Mouse (Mus musculus) T-helper 2 cell (primary cell): Measurements from ENCODE around the gene 4930523C07Rik.

Experiments
- in situ Hi-C: fragments of 300-600 bp; cut with MboI, MseI; formaldehyde crosslinking; loops from one replicate; pipeline ENCODE4 v1.15.1; 2025; ENCODE audit warnings: high pct_unique_total_duplicates

Gene 4930523C07Rik

DNA sequence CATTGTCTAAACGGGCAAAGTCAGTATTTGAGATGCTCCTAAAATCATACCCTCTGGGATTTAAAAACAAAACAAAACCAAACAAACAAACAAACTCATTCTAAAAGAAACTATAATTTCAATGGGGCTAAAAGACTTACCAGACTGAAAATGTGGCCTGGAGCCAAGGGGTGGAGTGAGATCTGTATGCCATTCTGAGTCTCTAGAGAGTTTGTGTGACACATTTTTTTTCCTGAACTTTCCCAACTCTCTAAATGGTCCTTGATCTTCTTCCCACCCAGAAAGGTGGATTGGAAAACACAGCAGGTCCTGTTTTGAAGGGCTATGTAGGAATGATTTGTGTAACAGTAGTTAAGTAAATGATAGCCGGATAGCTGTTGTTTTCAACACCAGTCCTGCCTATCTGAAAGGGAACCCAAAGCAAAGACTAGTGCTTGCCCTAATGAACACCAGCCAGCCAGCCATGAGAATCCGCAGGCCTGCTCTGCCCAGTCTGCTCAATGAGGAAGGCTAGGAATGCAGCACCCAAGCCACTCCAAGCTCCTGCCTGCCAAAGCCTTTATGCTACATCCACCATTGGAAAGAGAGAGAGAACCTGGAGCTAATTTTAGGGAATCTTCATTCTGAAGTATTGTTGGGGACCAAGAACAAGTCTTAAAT lies 1.0 kb downstream of the 4930523C07Rik start:
- in situ Hi-C loops = no loop called here

GRCm38 (mm10) chr1:160045971-160046370 lies 1.8 kb downstream of the 4930523C07Rik start:
- in situ Hi-C loops = no loop called here

GRCm38 (mm10) chr1:160046786-160047185 lies 2.6 kb downstream of the 4930523C07Rik start:
- in situ Hi-C loops = no loop called here

DNA sequence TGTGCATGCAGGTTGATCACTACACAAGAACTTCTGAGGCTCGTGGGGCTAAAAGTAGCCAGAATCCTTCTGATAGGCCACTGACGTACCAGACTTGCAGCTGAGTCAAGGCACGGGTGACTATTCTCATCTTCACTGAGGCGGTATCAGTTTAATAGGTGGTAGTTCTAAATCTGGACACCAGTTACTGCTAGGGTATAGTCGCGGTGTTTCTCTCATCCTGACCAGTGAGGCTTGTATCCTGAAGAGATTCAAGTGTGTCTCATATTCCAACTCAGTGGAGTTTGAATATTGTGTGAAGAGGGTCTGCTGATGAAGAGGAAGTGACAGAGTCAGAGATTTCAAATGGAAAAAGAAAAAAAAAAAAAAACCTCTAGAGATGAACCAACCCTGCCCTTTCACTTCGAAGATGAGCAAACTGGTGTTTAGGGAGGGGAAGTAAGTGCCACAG lies 3.3 kb downstream of the 4930523C07Rik start:
- in situ Hi-C loops = no loop called here

GRCm38 (mm10) chr1:160049131-160049880 lies 5.1 kb downstream of the 4930523C07Rik start:
- in situ Hi-C loops = no loop called here

DNA sequence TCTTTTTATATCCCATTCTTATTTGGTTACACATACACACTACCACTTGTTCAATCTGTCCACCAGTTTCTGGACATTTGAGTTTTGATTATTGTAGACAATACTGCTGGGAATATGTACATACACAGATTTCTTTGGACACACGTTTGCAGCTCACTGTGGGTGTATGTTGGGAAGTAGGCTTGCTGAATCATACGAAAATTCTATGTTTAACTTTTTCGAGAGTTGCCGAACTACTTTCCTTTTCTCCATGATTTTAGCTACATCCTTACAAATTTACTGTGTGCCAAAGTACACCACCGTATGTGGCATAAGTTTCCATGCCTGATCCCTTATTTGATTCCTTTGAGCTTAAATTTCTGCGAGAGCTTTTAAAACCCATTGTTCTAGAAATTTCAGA lies 6.7 kb downstream of the 4930523C07Rik start:
- in situ Hi-C loops = no loop called here

- in situ Hi-C loops = no loop called here
Measured at GRCm38 (mm10) chr1:160052556-160053315, 8.6 kb downstream of the 4930523C07Rik start.

DNA sequence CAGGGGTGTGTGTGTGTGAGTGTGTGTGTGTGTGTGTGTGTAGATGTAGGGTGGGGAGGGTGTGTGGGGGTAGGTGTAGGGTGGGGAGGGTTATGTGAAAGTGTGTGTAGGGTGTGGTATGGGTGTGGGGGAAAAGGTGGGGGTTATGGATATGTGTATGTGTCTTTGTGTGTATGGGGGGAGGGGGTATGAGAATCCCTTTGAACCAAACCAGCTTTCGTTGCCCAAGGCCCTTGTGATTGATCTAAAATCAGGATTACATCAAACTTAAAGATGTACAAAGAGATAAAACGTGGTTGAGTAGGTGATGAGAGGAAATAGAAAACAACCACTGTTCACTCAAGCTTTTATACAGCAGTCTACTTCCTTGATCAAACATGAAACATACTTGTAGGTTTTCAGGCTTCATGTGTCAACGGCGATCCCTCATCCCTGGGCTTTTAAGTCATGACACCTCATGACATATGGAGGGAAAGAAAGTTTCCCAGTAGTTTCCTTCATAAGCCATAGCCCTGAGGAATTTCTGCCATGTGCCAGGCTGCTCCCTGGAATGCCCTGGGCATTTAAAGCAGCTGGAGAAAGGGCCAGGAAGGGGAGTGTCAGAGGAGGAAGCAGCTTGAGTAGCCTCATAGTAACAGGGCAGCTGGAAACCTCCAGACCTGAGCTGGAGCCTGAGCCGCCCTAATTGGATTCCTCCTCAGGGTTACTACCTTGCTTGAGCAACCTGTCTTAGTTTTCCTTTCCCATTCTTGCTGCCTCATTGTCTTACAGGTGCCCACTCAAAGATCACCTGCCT lies 9.5 kb downstream of the 4930523C07Rik start:
- in situ Hi-C loops = no loop called here

DNA sequence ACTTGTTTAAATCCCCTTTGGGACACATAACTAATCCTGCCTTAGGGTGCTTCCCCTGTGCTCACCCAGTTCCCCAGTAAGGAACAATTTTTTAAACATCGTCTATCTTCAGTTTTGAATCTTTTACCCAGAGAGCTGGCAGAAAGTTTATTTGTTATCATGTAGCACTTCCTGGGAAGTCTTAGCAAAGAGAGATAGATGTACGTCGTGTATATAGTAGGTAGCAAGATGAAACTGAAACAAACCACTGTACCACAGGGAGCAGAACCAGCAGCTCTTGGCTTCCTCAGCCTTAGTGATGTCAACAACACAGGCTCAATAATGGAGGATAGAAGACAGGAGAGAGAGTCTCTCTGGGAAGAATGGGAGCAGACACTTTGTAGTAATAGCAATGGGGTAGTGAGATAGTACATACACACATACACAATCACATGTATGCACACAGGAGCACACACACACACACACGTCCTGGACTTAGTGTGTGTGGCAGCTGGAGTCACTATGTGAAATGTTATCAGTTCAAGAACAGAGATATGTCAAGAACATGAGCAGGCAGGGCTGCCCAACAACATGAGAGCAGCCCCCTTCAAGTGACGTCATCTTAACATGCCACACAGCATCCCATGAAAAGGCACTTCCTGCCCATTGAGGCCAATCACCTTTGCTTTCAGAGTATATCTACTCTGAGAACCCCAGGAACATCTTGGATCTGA lies 10.3 kb downstream of the 4930523C07Rik start:
- in situ Hi-C loops = no loop called here

- in situ Hi-C loops = no loop called here
Measured at GRCm38 (mm10) chr1:160057657-160058056, 13.5 kb downstream of the 4930523C07Rik start.

DNA sequence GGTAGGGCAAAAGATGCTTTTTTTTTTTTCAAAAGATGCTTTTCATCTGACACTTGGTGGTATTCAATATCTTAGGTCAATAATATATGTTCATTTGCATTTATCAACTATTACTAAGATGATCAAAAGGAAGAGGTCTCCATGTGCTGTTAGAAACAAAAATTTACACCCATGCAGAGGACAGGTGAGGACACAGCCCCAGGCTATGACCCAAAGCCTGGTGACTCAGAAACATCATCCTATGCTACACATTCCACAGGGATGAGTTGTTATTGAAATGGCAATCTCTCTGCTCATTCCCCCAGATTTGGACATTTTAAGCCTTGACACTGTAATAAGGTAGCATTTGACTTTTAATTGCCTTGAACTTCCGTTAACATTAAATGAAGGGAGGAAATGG lies 15.7 kb downstream of the 4930523C07Rik start:
- in situ Hi-C loops = no loop called here

DNA sequence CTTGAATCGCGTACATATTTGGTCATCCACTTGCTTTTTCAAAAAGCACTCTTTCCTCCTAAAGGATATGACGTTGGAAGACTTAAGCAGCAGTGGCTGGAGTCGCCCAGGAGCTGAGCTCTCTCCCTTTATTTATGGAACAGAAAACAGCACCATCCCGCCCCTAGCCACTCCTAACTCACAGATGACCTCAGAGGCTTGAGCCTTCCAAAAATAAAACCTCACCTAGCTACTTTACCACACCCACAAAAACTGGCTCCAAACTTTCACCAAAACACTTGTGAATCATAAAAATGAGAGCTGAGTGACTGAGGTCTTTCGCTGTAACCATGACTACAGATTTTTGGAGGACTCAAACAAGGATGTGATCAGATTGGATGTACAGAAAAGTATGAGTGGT lies 16.4 kb downstream of the 4930523C07Rik start:
- in situ Hi-C loops = no loop called here

DNA sequence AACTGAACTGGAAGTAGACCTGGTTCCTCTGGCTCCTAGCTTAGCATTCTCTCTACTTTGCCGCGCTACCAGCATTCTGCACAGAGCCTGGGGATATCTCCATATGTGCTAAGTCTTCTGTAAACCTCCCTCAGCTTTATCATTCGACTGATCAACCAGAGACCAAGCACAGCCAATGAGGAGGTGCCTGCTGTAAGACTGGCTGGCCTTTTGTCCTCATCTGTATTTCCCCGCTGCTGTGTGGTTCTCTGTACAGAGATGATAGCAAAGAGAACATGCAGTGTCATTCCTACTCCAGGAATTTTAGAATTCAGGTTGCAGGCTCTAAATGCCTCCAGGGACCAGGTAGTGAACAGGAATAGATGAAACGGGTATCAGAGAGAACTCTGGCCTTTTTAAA lies 17.1 kb downstream of the 4930523C07Rik start:
- in situ Hi-C loops = no loop called here

DNA sequence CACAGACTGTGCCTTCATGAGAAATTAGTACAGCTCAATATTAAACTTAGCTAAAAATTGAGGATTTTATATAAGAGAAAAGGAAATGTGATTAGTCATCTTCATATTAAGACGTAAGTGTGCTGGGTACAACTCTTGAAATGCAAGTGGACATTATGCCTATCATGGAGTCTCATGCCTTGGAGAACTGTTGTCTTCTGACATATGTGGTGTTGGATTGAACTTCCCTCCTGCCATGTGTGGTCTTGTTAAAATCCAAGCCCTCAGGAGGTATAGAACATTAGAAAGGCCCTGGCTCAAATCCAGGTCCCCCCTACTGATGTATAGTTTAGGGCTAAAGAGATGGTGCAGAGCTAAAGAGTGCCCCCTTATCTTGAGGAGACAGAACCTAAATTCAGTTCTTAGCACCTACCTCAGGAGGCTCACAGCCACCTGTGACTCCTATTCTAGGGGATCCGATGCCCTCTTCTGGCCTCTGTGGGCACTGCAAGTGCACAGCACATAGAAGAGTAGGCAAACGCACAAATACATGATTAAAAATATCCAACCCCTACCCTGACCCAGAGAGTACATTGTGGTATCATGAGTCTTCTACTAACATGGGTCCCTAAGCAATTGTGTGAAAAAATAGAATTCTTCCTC lies 17.7 kb downstream of the 4930523C07Rik start:
- in situ Hi-C loops = no loop called here

DNA sequence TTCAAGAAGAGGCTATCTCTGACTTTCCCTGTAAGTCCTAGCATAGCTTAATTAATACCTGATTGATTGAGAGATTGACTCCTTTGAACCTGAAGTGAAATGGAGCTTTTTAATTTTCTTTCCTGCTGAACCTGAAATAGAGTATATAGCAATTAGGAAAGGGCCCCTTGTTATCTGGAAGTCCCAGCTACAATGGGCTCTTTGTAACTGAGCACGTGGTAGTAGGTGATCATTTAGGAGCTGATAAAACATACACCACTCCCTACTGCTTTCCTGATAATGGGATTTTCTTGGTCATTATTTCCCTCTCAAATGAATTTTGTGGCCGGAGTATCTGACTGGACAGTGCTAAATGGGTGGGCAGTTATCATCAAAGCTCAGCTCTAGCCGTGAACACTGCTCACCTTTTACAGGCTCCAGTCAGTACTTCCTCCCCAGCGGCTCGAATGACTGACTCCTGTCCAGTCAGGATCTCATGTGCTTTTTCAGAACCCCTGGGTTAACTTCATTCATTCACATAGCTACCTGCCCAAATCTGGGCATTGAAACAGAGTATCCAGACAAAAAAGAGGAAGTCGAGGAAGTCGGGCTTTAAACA lies 20.5 kb downstream of the 4930523C07Rik start:
- in situ Hi-C loops = loop anchor here (5.0 kb wide), 1 partner anchor 57 kb away; no protein-coding TSS in a partner anchor

GRCm38 (mm10) chr1:160078882-160079661 lies 34.9 kb downstream of the 4930523C07Rik start:
- in situ Hi-C loops = loop anchor here (10.0 kb wide), 1 partner anchor 404 kb away; no protein-coding TSS in a partner anchor

GRCm38 (mm10) chr1:160080800-160081436 lies 36.7 kb downstream of the 4930523C07Rik start:
- in situ Hi-C loops = loop anchor here (5.0 kb wide), 1 partner anchor 169 kb away; no protein-coding TSS in a partner anchor

DNA sequence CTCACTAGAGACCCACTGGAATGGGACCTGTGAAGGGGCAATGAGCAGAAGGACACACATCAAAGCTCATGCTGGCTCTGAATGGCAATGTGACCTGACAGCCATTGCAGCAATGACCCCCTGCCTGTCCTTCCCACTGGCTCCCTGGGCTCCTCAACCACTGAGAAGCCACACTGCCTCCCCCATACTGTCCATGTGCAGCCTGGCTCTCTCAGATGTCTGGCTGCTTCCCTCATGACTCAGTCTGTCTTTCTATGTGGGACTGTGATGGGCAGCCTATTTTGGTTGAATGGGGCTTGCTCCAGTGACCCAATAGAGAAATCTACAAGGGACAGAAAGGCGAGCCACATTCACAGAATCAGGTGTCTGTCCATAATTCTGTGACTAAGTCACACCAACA lies 38.5 kb downstream of the 4930523C07Rik start:
- in situ Hi-C loops = loop anchor here (5.0 kb wide), 1 partner anchor 170 kb away; no protein-coding TSS in a partner anchor
